Mouse (Mus musculus) heart, adult 2 months (tissue): ENCODE results near the gene Vmn2r7. TPM values are rescaled to one million over a fixed set of nuclear protein-coding genes. Genes with fewer than 3 reads are reported as not detected.
A peak's percentile ranks its signal among the peaks of the same experiment; 100 is the strongest.
"Not testable (repeated sequence)": the region's sequence is repeated elsewhere in the genome, so short reads cannot be mapped to it uniquely, and the experiment has no call there.

Source experiments
- DNase-seq, 2 experiments: peaks; one replicate each; pipeline ENCODE4 v3.0.0; 2021
- H3K27ac ChIP-seq: fragments of 200-600 bp; 2 replicates; pipeline ENCODE4 v1.8.1; 2022
- H3K27me3 ChIP-seq: fragments of 200-500 bp; 2 replicates; pipeline ENCODE4 v1.6.1; 2012; ENCODE audit warnings: mild to moderate bottlenecking, low read length, inconsistent platforms, mixed read lengths; ENCODE audit not compliant: control insufficient read depth, insufficient read depth
- H3K36me3 ChIP-seq: fragments of 200-500 bp; 2 replicates; pipeline ENCODE4 v1.6.1; 2012; ENCODE audit warnings: low read length, inconsistent platforms; ENCODE audit not compliant: control insufficient read depth, insufficient read depth
- H3K4me1 ChIP-seq: fragments of 200-500 bp; 2 replicates; pipeline ENCODE4 v1.6.1; 2011; ENCODE audit warnings: low read length; ENCODE audit not compliant: control insufficient read depth, insufficient read depth
- H3K4me3 ChIP-seq: fragments of 200-600 bp; 2 replicates; pipeline ENCODE4 v1.8.1; 2022
- H3K79me2 ChIP-seq: fragments of 200-500 bp; replicated peaks from 2 replicates; pipeline ENCODE4 v1.6.1; 2012; ENCODE audit warnings: mild to moderate bottlenecking, inconsistent platforms, low read length, moderate library complexity, mixed read lengths; ENCODE audit not compliant: control insufficient read depth, insufficient read depth
- H3K9ac ChIP-seq: fragments of 200-500 bp; 2 replicates; pipeline ENCODE4 v1.6.1; 2012; ENCODE audit warnings: low read depth, mild to moderate bottlenecking, control low read depth, inconsistent platforms, low read length, mixed read lengths
- CTCF ChIP-seq: fragments of 200-600 bp; IDR thresholded peaks from 2 replicates; pipeline ENCODE4 v1.8.1; 2022; ENCODE audit warnings: antibody characterized with exemption, mild to moderate bottlenecking, moderate library complexity
- EP300 ChIP-seq: fragments of 200-500 bp; IDR thresholded peaks from 2 replicates; pipeline ENCODE4 v1.6.1; 2011; ENCODE audit warnings: low read depth, low read length, control low read depth; ENCODE audit not compliant: insufficient read depth
- POLR2A ChIP-seq: fragments of 200-500 bp; IDR thresholded peaks from 2 replicates; pipeline ENCODE4 v1.6.1; 2011; ENCODE audit warnings: mild to moderate bottlenecking, low read depth, low read length, control low read depth; ENCODE audit not compliant: insufficient read depth
- WGBS: fragments of 180-500 bp; shearing (Covaris S2); methylation state at CpG from one replicate; pipeline ENCODE4 v1.1.7; 2018; 5-methylcytosine and 5-hydroxymethylcytosine counted together
- intact Hi-C: fragments of 180-260 bp; cut with DNase I; formaldehyde crosslinking; loops from one replicate; pipeline ENCODE4 v1.15.1; 2025
- polyA plus RNA-seq: library from polyadenylated mRNA; depleted of rRNA; stranded (reverse); fragments of >200 nt; gene quantifications from 2 replicates; pipeline ENCODE4 v1.2.3, GENCODE M21; 2012
- total RNA-seq, 2 experiments: library from RNA; stranded (reverse); gene quantifications; 2 replicates each; pipeline ENCODE4 v1.2.3; 2021

Vmn2r7 gene
- total and polyA plus RNA-seq, 3 experiments = not detected

DNA sequence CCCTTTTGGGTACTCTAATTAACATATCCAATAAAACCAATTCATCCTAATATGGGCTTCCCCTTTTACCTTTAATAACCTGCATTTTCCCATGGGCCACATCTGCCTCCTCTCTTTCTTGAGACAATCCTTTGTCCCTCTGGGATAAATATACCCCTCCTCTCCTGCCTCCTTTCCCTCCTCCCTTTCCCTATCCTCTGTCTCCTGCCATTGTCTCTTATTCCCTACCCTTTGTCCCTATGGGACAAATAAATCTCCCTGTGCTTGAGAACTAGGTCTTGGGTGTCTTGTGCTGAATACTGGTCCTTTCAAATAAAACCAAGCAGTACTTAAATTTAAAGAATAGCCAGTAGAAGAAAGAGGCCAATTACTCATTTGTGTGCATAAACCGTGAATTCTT lies 13.4 kb downstream of the Vmn2r7 start:
- H3K9ac ChIP-seq = no peak overlapping the region
- no peaks in the 10 kb centered on the region for H3K36me3 ChIP-seq
- 86% methylated on average over 1 of the region's 1 CpGs for WGBS
- no peaks in the 10 kb centered on the region for H3K4me1 ChIP-seq
- H3K27ac ChIP-seq = no peak overlapping the region
- TF ChIP-seq CTCF = no peak
- TF ChIP-seq EP300 = no peak
- TF ChIP-seq POLR2A = no peak
- H3K27me3 ChIP-seq = no peaks in the 10 kb centered on the region
- DNase-seq = no peak
- H3K79me2 ChIP-seq = no peaks in the 10 kb centered on the region
- intact Hi-C loops = no loop called here
- H3K4me3 ChIP-seq = no peak overlapping the region

DNA sequence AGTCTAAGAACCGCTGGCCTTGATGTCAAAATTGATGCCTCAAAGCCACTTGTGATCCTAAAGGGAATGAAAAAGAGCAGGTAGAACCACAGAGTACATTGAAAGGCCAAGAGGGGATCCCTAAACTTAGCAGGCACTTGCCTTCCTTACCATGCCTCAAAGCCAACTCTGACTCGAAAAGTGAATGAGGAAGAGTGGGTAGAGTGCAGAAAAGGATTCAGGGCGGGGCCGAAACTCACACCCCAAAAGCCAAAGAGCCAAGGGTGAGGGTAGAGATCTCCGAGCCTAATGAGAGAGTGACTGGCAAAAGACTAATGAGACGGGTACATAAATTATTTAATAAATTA lies 53.3 kb downstream of the Vmn2r7 start:
- WGBS = 36% methylated on average over 6 of the region's 6 CpGs
- H3K4me1 ChIP-seq = no peaks in the 10 kb centered on the region
- H3K27ac ChIP-seq = no peak overlapping the region
- no peak overlapping the region for H3K9ac ChIP-seq
- H3K36me3 ChIP-seq = no peaks in the 10 kb centered on the region
- H3K4me3 ChIP-seq = no peak overlapping the region
- DNase-seq = no peak
- TF ChIP-seq EP300 (no peak), CTCF (no peak), POLR2A (no peak)
- H3K27me3 ChIP-seq = no peaks in the 10 kb centered on the region
- no peaks in the 10 kb centered on the region for H3K79me2 ChIP-seq
- intact Hi-C loops = loop anchor here (1.0 kb wide), 1 partner anchor 752 kb away; no protein-coding TSS in a partner anchor

DNA sequence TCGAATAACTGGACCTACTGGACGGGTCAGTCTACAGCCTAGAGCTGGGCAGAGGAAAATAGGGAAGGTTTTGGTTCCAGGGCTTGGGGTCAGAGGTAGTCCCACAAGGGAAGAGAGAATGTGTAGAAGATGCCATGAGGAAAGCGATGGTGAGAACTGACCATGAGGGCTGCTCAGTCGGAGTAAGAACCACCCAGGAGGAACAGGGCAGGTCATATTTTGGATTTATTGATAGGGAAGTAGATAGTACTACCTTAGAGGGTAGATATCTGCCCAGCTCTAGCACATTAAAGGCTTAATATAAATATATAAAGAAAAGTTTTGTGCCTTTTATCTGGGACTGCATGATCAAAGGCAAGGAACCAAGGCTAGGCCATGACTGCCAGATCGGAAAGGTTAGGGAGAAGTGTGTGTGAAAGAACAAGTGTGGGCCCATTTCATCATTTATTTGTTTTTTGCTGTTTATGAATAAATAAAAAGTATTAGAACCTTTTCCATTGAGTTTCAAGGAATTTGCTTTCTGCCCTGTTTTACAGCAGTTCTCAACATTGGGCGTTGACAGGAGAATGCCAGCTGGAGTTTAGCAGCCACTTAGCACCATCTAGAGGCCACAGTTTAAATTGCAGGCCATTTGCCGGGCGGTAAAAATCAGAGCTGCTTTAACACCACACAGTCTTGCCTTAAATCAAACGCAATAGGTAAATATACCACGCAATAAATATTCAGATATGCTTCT lies 53.9 kb downstream of the Vmn2r7 start:
- no peaks in the 10 kb centered on the region for H3K27me3 ChIP-seq
- TF ChIP-seq CTCF (peak; percentile 89), EP300 (no peak)
- no peak overlapping the region for H3K4me3 ChIP-seq
- no peaks in the 10 kb centered on the region for H3K79me2 ChIP-seq
- no peak overlapping the region for H3K9ac ChIP-seq
- peak; percentile 12 to 57 for DNase-seq
- H3K4me1 ChIP-seq = no peaks in the 10 kb centered on the region
- WGBS = 50% methylated on average over 10 of the region's 10 CpGs
- no peaks in the 10 kb centered on the region for H3K36me3 ChIP-seq
- H3K27ac ChIP-seq = no peak overlapping the region
- intact Hi-C loops = loop anchor here (1.0 kb wide), 1 partner anchor 751 kb away; no protein-coding TSS in a partner anchor

DNA sequence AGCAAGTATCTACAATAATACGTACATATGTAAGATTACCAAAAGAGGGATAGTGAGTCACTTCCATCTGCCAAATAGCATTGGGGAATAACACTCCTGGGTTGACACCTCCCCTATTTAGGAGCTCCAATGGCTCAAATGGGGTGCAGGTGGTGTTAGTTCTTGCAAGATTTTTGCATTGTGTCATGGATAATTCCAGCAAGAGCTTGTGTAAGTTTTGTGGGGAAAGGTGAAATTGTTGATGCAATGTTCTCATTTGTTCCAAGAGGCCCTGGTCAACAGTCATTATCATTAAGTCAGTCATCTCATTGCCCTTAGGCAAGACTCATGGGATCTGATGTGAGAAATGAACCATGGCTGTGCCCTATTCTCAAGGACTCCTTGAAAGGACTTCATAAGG lies 61.7 kb downstream of the Vmn2r7 start:
- no peak for TF ChIP-seq POLR2A
- no peak for TF ChIP-seq CTCF
- no peak for TF ChIP-seq EP300
- DNase-seq = no peak
- H3K36me3 ChIP-seq = no peaks in the 10 kb centered on the region
- H3K4me1 ChIP-seq = no peaks in the 10 kb centered on the region
- WGBS = 89% methylated on average over 1 of the region's 1 CpGs
- H3K27me3 ChIP-seq = no peaks in the 10 kb centered on the region
- no peak overlapping the region for H3K27ac ChIP-seq
- H3K79me2 ChIP-seq = no peaks in the 10 kb centered on the region
- intact Hi-C loops = no loop called here
- no peak overlapping the region for H3K4me3 ChIP-seq
- H3K9ac ChIP-seq = no peak overlapping the region

DNA sequence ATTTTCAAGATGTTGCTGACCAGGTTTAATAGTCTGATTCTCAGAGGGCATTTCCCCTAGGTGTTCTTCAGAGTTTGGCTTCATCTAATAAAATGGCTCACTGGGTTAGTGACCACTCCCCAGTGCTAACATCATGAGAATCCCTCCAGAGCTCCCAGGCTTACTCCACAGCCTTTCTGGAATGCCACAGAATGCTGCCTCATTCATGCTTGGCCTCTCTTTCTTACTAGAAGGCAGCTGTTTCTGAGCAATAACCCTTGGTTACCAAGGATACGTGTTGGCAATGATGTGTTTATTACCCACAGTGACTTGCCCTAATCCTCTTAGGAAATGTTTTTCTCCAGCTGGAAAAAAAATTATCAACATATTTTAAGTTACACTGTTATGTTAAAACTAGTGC lies 72.4 kb downstream of the Vmn2r7 start:
- no peaks in the 10 kb centered on the region for H3K79me2 ChIP-seq
- H3K4me3 ChIP-seq = no peak overlapping the region
- H3K27ac ChIP-seq = no peak overlapping the region
- no peak for TF ChIP-seq EP300
- no peak for TF ChIP-seq CTCF
- TF ChIP-seq POLR2A = no peak
- intact Hi-C loops = no loop called here
- H3K36me3 ChIP-seq = no peaks in the 10 kb centered on the region
- no peaks in the 10 kb centered on the region for H3K4me1 ChIP-seq
- no peak overlapping the region for H3K9ac ChIP-seq
- H3K27me3 ChIP-seq = no peaks in the 10 kb centered on the region
- 57% methylated on average over 1 of the region's 1 CpGs for WGBS
- DNase-seq = no peak

DNA sequence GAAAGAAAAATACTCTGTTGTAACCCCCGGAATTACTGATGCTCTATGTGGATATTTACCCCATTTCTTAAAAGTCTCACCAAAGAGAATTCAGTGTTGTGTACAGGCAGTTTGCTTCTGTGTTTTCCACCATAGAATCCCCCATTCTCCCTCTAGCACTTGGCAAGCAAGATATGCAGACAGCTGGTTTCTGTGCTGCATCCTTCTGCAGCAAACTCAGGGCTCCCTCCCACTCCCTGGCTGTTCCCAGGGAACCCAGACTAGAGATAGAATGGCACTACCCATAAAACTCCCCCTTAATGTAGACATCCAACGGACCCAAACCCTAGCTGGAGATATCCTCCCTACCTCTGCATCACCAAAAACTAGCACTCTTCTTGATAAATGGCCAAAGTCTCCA lies 88.4 kb downstream of the Vmn2r7 start:
- Histone ChIP-seq H3K27me3 (no peaks in the 10 kb centered on the region), H3K79me2 (no peaks in the 10 kb centered on the region), H3K4me1 (no peaks in the 10 kb centered on the region), H3K27ac (no peak overlapping the region), H3K36me3 (no peaks in the 10 kb centered on the region), H3K4me3 (no peak overlapping the region), H3K9ac (no peak overlapping the region)
- intact Hi-C loops = no loop called here
- no peak for DNase-seq
- 63% methylated on average over 2 of the region's 2 CpGs for whole genome bisulfite sequencing
- no peak for TF ChIP-seq CTCF
- no peak for TF ChIP-seq EP300
- no peak for TF ChIP-seq POLR2A

DNA sequence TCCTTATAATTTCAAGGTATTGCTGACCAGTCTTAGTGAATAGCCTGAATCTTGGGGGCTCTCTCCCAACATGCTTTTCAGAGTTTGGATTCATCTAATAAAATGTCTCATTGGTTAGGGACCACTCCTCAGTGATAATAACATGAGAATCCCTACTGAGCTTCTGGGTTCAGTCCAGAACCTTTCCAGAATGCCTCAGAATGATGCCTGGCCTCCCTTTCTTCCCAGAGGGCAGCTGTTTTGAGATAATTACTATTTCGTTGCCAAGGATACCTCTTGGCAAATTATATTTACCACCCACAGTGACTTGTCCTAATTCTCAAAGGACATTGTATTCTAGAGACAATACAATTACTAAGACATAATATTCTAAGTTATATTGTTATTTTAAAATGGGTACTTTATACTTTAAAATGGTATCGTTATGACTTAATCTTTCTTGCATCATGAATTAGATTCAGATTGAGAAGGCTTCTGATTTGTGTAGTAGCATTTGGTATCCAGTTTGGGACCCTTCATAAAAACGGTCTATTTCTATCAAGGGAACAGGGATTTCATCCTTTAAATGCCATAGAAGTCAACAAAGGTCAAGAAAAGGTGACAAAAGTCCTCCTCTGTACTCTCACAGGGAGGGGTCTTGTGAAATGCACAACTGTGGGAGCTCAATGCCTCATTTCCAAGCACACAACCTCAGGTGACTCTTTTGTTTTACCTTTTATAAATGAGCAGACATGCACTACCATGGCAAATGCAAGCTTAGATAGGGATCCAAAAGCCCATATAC lies 117.2 kb downstream of the Vmn2r7 start:
- WGBS = 63% methylated on average over 3 of the region's 3 CpGs
- intact Hi-C loops = loop anchor here (10.0 kb wide), 1 partner anchor 163 kb away; the partner anchor contains the start of gene Vmn2r6

DNA sequence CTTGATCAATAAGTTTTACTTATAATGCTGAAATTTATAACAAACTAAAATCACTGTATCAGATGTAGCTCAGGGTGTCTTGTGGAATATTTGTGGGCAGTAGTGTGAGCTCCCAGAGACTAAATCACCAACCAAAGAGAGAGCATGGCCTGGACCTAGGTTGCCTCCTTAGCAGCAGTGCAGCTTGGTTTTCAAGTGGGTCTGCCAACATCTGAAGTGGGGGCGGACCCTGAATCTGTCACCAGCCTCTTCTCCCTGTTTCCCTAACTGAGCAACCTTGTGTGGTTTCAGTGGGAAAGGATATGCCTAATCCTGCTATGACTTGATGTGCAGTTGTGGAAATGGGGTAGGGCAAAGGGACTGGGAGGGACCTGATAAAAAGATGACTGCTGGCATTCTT lies 118.8 kb downstream of the Vmn2r7 start:
- intact Hi-C loops = loop anchor here (10.0 kb wide), 1 partner anchor 161 kb away; the partner anchor contains the start of gene Vmn2r6
- H3K27ac ChIP-seq, DNase-seq, H3K36me3 ChIP-seq, H3K79me2 ChIP-seq, H3K9ac ChIP-seq, H3K4me1 ChIP-seq, H3K4me3 ChIP-seq, H3K27me3 ChIP-seq: not testable (repeated sequence)
- 63% methylated on average over 1 of the region's 1 CpGs for WGBS

More for the DNA sequence above, 117.2 kb downstream of the Vmn2r7 start:
- H3K79me2 ChIP-seq, DNase-seq, H3K4me1 ChIP-seq, H3K9ac ChIP-seq, H3K36me3 ChIP-seq, H3K27me3 ChIP-seq, H3K27ac ChIP-seq, H3K4me3 ChIP-seq: not testable (repeated sequence)

DNA sequence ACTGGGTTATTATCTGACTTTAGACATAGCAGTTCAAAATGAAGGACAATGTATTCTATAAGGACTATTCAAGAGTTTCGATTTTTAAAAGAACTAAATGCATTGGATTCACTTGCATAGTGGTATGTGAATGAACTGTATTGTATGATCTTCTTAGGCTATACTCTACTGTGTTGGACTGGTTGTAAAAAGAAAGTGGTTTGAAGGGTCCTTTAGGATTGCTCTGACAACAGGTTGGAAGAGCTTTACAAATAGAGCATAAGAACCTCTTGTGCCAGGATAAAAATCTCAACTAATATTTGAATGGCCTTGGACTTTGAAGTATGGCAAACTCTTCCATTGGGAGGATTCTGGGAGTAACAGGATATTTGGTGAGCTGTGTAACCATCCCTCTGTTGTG lies 168.5 kb downstream of the Vmn2r7 start:
- H3K4me1 ChIP-seq, H3K4me3 ChIP-seq, H3K9ac ChIP-seq, H3K27me3 ChIP-seq, H3K27ac ChIP-seq, DNase-seq, H3K36me3 ChIP-seq, H3K79me2 ChIP-seq, intact Hi-C loops: not testable (repeated sequence)
- WGBS = 71% methylated on average over 1 of the region's 1 CpGs
